Mouse (Mus musculus): Measurements from ENCODE around the gene Stard9. TPM values are rescaled to one million over a fixed set of nuclear protein-coding genes. Genes with fewer than 3 reads are reported as not detected.

Stard9 gene
- polyA plus RNA-seq, 1 experiment from 2014 or later, result 2.4 TPM

DNA sequence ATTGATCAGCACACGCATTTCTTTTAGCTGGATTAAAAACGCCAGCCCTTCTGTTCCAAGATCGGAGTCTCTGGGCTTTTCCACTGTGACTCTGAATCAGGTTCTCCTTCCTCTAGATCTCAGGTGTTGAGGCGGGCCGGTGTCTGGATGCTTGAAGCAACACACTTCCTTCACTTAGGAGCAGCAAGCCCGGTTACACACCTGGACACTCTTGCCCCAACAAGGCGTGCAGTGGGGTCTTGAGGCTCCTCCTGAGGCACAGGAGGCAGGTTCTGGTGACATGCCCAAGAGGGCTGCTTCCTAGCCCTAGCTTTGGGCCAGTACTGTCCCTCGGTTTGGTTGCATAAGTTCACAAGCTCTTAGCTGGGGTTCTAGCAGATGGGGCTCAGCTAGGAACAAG, 89.6 kb downstream of the Stard9 start:
- Histone ChIP-seq H3K4me3 (no peak overlapping the region), H3K27ac (no peak overlapping the region), H3K9me3 (no peaks in the 10 kb centered on the region), H3K4me1 (no peaks in the 10 kb centered on the region), H3K36me3 (replicated peaks) (peaks cover 98% of the 10 kb centered on the region), H3K27me3 (ENCODE audit: poor library complexity, severe bottlenecking) (no peaks in the 10 kb centered on the region)
- DNase-seq (ENCODE audit: extremely low spot score, low spot score), result no peak
- 94% methylated on average over 8 of the region's 8 CpGs for WGBS

DNA sequence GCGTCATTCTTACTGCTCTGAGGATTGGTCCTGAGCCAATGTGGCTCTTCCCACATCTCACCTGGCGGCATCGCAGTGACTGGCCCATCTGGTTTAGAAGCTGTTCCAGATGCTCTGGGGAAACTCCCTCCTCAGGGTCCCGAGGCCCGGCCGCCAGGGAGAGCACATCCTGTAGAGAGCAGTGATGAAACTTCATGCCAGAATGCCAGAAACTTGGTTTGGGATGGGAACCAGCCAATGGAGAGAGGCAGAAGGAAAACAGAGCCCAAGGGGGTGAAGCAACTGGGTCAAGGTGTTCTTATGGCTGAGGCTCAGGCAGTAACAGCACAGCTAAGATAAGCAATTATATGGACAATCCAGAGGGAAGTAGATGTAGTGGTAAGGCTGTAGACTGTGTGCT, 91.9 kb downstream of the Stard9 start:
- no peaks in the 10 kb centered on the region for H3K4me1 ChIP-seq
- no peaks in the 10 kb centered on the region for H3K27me3 ChIP-seq (ENCODE audit: poor library complexity, severe bottlenecking)
- no peaks in the 10 kb centered on the region for H3K9me3 ChIP-seq
- no peak for DNase-seq (ENCODE audit: extremely low spot score, low spot score)
- peaks cover 98% of the 10 kb centered on the region for H3K36me3 ChIP-seq (replicated peaks)
- WGBS, result 91% methylated on average over 6 of the region's 6 CpGs
- H3K4me3 ChIP-seq, result no peak overlapping the region
- no peak overlapping the region for H3K27ac ChIP-seq

GRCm38 (mm10) chr2:120721911-120722310, 93.0 kb downstream of the Stard9 start:
- H3K4me3 ChIP-seq, result no peak overlapping the region
- WGBS, result 95% methylated on average over 2 of the region's 2 CpGs
- no peaks in the 10 kb centered on the region for H3K9me3 ChIP-seq
- peaks cover 98% of the 10 kb centered on the region for H3K36me3 ChIP-seq (replicated peaks)
- no peak overlapping the region for H3K27ac ChIP-seq
- no peak for DNase-seq (ENCODE audit: extremely low spot score, low spot score)
- no peaks in the 10 kb centered on the region for H3K4me1 ChIP-seq
- no peaks in the 10 kb centered on the region for H3K27me3 ChIP-seq (ENCODE audit: poor library complexity, severe bottlenecking)

DNA sequence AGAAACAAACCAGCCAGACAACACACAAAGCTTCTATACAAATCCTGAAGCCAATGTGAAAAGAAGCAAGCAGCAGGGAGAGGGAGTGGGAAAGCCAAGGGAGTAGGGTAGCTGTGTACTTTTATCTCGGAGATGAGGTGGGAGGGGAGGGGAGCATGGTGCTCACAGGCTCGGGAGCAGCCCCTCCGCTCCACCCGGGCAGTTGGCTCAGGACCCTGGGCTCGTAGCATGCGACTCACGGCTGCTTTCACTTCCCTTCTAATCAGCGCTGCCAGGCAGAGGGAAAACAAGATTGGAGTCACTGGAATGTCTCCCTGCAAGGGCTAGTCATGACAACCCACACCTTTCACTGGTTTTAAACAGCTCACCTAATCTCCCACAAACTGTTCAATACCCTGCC, 93.6 kb downstream of the Stard9 start:
- DNase-seq (ENCODE audit: extremely low spot score, low spot score), result no peak
- no peaks in the 10 kb centered on the region for H3K27me3 ChIP-seq (ENCODE audit: poor library complexity, severe bottlenecking)
- 86% methylated on average over 8 of the region's 8 CpGs for WGBS
- no peak overlapping the region for H3K4me3 ChIP-seq
- no peak overlapping the region for H3K27ac ChIP-seq
- H3K4me1 ChIP-seq, result no peaks in the 10 kb centered on the region
- H3K36me3 ChIP-seq (replicated peaks), result peaks cover 98% of the 10 kb centered on the region
- no peaks in the 10 kb centered on the region for H3K9me3 ChIP-seq

GRCm38 (mm10) chr2:120723621-120724020, 94.7 kb downstream of the Stard9 start:
- no peaks in the 10 kb centered on the region for H3K9me3 ChIP-seq
- no peak overlapping the region for H3K27ac ChIP-seq
- no peak for DNase-seq (ENCODE audit: extremely low spot score, low spot score)
- 81% methylated on average over 4 of the region's 4 CpGs for WGBS
- H3K4me3 ChIP-seq, result no peak overlapping the region
- H3K36me3 ChIP-seq (replicated peaks), result peaks cover 98% of the 10 kb centered on the region
- peaks cover 4% of the 10 kb centered on the region for H3K4me1 ChIP-seq
- no peaks in the 10 kb centered on the region for H3K27me3 ChIP-seq (ENCODE audit: poor library complexity, severe bottlenecking)

DNA sequence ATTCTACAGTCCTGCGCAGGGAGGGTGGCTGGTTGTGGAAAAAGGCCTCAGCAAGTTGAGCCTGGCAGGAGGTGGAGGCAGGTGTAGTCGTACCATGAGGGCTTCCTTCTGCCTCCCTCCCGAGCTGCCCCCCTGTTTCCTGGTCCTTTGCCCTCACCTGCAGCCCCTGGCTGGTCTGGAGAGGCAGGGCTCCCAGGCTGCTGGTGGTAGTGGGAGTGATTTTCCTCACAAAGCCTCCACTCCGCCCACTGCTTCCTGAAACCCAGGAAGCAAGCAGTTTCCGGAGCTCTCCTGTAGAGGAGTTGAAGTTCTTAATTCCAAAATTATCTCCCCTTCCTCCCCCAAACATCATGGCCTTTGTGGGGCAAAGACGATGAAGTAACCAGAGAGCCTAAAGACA, 95.3 kb downstream of the Stard9 start:
- H3K4me3 ChIP-seq, result no peak overlapping the region
- H3K27ac ChIP-seq, result no peak overlapping the region
- no peak for DNase-seq (ENCODE audit: extremely low spot score, low spot score)
- H3K9me3 ChIP-seq, result no peaks in the 10 kb centered on the region
- 90% methylated on average over 6 of the region's 6 CpGs for WGBS
- no peaks in the 10 kb centered on the region for H3K27me3 ChIP-seq (ENCODE audit: poor library complexity, severe bottlenecking)
- H3K4me1 ChIP-seq, result peaks cover 10% of the 10 kb centered on the region
- peaks cover 95% of the 10 kb centered on the region for H3K36me3 ChIP-seq (replicated peaks)

DNA sequence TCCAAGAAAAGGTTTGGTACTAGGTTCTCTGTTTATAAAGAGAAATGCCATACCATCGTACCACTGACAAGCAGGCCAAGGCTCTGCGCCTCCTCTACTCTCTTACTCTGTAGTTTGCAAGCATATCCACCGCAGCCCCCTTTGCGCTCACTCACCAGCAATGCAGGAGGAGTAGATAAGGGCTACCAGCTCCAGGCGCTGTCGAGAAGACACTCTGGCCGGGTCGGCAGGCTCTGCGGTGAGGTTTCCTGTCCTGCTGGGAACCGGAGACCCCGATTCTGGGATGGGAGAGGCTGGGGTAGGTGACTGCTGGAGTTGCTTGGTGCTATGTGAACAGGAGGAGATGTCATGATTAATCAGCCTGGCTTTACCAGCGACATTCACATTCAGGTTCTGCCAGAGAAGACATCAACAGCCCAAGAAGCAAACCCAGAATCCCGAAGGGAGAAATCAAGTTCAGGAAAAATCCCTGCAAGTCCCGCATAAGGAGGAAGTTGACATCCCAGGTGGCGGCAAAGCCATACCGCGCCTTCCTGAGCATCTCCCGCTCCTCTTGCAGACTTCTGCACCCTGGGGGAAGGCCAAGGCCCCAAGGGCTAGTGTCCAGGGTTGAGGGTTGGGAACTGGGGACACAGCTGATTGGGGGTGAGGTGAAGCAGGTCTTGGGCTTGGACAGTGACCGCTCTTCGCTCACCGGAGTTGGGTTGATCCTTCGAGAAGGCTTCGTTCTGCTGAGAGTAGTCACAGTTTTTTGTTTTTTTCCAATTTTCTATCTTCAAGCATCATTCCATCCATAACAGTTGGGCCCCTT, 101.1 kb downstream of the Stard9 start:
- Histone ChIP-seq H3K4me1 (peaks cover 38% of the 10 kb centered on the region), H3K9me3 (no peaks in the 10 kb centered on the region), H3K27me3 (ENCODE audit: poor library complexity, severe bottlenecking) (no peaks in the 10 kb centered on the region), H3K4me3 (peak overlapping the region; percentile 100), H3K36me3 (replicated peaks) (peaks cover 41% of the 10 kb centered on the region), H3K27ac (peak overlapping the region; percentile 93)
- DNase-seq (ENCODE audit: extremely low spot score, low spot score), result peak; percentile 23
- 13% methylated on average over 23 of the region's 23 CpGs for WGBS

DNA sequence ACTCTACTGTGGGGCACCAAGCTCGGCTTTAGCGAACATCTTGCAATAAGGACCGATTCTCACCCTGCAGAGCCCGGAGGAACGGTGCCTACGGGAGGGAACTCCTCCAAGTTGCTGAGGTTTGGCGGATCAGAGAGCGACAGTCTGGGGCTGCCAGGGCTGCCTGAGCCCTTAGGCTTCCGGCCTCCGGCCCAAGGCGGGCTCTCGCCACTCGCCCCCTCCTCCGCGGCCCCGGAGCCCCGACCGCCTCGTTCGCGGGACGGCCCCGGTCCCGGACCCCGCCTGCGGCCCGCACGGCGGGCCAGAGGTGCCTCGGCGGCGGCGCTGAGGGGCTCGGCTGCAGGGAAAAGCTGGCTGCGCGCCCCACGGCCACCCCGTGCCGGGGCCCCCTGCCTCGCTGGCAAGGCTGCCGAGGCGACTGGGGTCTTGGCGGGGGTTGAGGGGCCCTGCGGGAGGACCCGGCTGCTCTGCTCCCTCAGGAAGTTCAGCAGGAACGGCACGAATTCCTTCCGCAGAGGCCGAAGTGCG, 101.8 kb downstream of the Stard9 start:
- no peaks in the 10 kb centered on the region for H3K9me3 ChIP-seq
- DNase-seq (ENCODE audit: extremely low spot score, low spot score), result peak; percentile 27
- no peaks in the 10 kb centered on the region for H3K27me3 ChIP-seq (ENCODE audit: poor library complexity, severe bottlenecking)
- H3K4me1 ChIP-seq, result peaks cover 38% of the 10 kb centered on the region
- peaks cover 34% of the 10 kb centered on the region for H3K36me3 ChIP-seq (replicated peaks)
- WGBS, result under 1% methylated on average over 49 of the region's 50 CpGs
- H3K4me3 ChIP-seq, result peak overlapping the region; percentile 100
- peak overlapping the region; percentile 93 for H3K27ac ChIP-seq

GRCm38 (mm10) chr2:120731167-120731862, 102.4 kb downstream of the Stard9 start:
- H3K4me1 ChIP-seq, result peaks cover 38% of the 10 kb centered on the region
- peak; percentile 96 for DNase-seq (ENCODE audit: extremely low spot score, low spot score)

GRCm38 (mm10) chr2:120731877-120732530, 103.1 kb downstream of the Stard9 start:
- peak overlapping the region; percentile 100 for H3K4me3 ChIP-seq
- H3K9me3 ChIP-seq, result no peaks in the 10 kb centered on the region
- peak overlapping the region; percentile 93 for H3K27ac ChIP-seq
- peaks cover 21% of the 10 kb centered on the region for H3K36me3 ChIP-seq (replicated peaks)
- no peak for DNase-seq (ENCODE audit: extremely low spot score, low spot score)
- H3K4me1 ChIP-seq, result peaks cover 38% of the 10 kb centered on the region
- no peaks in the 10 kb centered on the region for H3K27me3 ChIP-seq (ENCODE audit: poor library complexity, severe bottlenecking)
- WGBS, result 33% methylated on average over 7 of the region's 7 CpGs

More at GRCm38 (mm10) chr2:120731167-120731862, 102.4 kb downstream of the Stard9 start:
- WGBS, result under 1% methylated on average over 61 of the region's 61 CpGs
- peaks cover 28% of the 10 kb centered on the region for H3K36me3 ChIP-seq (replicated peaks)
- no peaks in the 10 kb centered on the region for H3K9me3 ChIP-seq
- no peaks in the 10 kb centered on the region for H3K27me3 ChIP-seq (ENCODE audit: poor library complexity, severe bottlenecking)
- peak overlapping the region; percentile 100 for H3K4me3 ChIP-seq
- H3K27ac ChIP-seq, result peak overlapping the region; percentile 93

GRCm38 (mm10) chr2:120745496-120745895, 116.6 kb downstream of the Stard9 start:
- Histone ChIP-seq H3K4me1 (no peaks in the 10 kb centered on the region), H3K9me3 (no peaks in the 10 kb centered on the region), H3K27me3 (ENCODE audit: poor library complexity, severe bottlenecking) (no peaks in the 10 kb centered on the region), H3K36me3 (replicated peaks) (peaks cover 74% of the 10 kb centered on the region), H3K4me3 (no peak overlapping the region), H3K27ac (no peak overlapping the region)
- WGBS, result 91% methylated on average over 1 of the region's 1 CpGs
- DNase-seq (ENCODE audit: extremely low spot score, low spot score), result no peak

GRCm38 (mm10) chr2:120748041-120748440, 119.1 kb downstream of the Stard9 start:
- Histone ChIP-seq H3K27me3 (ENCODE audit: poor library complexity, severe bottlenecking) (no peaks in the 10 kb centered on the region), H3K27ac (no peak overlapping the region), H3K4me1 (no peaks in the 10 kb centered on the region), H3K4me3 (no peak overlapping the region), H3K36me3 (replicated peaks) (peaks cover 70% of the 10 kb centered on the region), H3K9me3 (no peaks in the 10 kb centered on the region)
- no peak for DNase-seq (ENCODE audit: extremely low spot score, low spot score)
- WGBS, result 93% methylated on average over 2 of the region's 2 CpGs
